14 mouse cellular contexts compared by ENCODE assay signal in genomic region chr14:56506743-56507142, GRCm38 (mm10).
"Had no signal": no experiment of that assay in that cellular context is flagged by ENCODE, and none has a peak within 500 bp of the region (broad histone marks: within the 10 kb centered on the region; RNA-seq: fewer than 3 reads in every experiment).

No protein-coding gene starts in this region.

- DNase-seq: gastrocnemius, postnatal 14 days; gastrocnemius, postnatal 36 days; heart, adult 11 months; heart, adult 2 months; heart, postnatal 14 days; heart, postnatal 36 days; kidney, adult 11 months; kidney, adult 2 months; kidney, adult 9 months; kidney, postnatal 14 days; kidney, postnatal 36 days; liver had no signal

- ATAC-seq: hindbrain, postnatal 0 days; intestine, embryonic 16.5 days had no signal
